In genomic region chr12:69131267-69131666, GRCm38 (mm10) we compare ENCODE assay signal across 21 mouse cellular contexts. TPM values are rescaled to one million over a fixed set of nuclear protein-coding genes. Genes with fewer than 3 reads are reported as not detected.
DNase-seq lines count a peak whose midpoint lies in the region; ATAC-seq lines count a peak whose summit lies in the region.
"Had no signal": no experiment of that assay in that cellular context is flagged by ENCODE, and none has a peak within 500 bp of the region (broad histone marks: within the 10 kb centered on the region; RNA-seq: fewer than 3 reads in every experiment).

No protein-coding gene starts in this region.

- no peaks in the 10 kb centered on the region for H3K36me3 ChIP-seq in megakaryocyte, embryonic 14.5 days (replicated peaks; ENCODE audit: low read length)
- H3K36me3 ChIP-seq: embryonic facial prominence, embryonic 12.5 days; embryonic facial prominence, embryonic 15.5 days; forebrain, embryonic 15.5 days; heart, embryonic 10.5 days; heart, embryonic 13.5 days; hindbrain, embryonic 12.5 days; hindbrain, embryonic 15.5 days; intestine, embryonic 15.5 days had no signal

- no peak for ATAC-seq in megakaryocyte, adult 5-6 weeks (ENCODE audit: poor library complexity, severe bottlenecking)
- peak; percentile 43 for ATAC-seq in common myeloid progenitor, adult 5-6 weeks (replicated peaks; ENCODE audit: low read depth, poor library complexity, severe bottlenecking)
- ATAC-seq in megakaryocyte-erythroid progenitor cell, adult 5-6 weeks (replicated peaks; ENCODE audit: low FRiP score, low TSS enrichment, poor library complexity, severe bottlenecking), result peak; percentile 50
- ATAC-seq: forebrain, embryonic 15.5 days; Patski had no signal

- H3K27me3 ChIP-seq in megakaryocyte, embryonic 14.5 days (replicated peaks), result peaks cover 18% of the 10 kb centered on the region
- H3K27me3 ChIP-seq: CH12.LX; embryonic facial prominence, embryonic 12.5 days; embryonic facial prominence, embryonic 15.5 days; forebrain, embryonic 15.5 days; heart, embryonic 13.5 days; hindbrain, embryonic 12.5 days; hindbrain, embryonic 15.5 days; intestine, embryonic 15.5 days had no signal

- intact Hi-C loops in left cerebral cortex, postnatal 14 days (cut with DNase I), result loop anchor here (5.0 kb wide), 1 partner anchor 1699 kb away; no protein-coding TSS in a partner anchor

- H3K4me1 ChIP-seq in megakaryocyte, embryonic 14.5 days, result peaks cover 19% of the 10 kb centered on the region
- H3K4me1 ChIP-seq: embryonic facial prominence, embryonic 12.5 days; embryonic facial prominence, embryonic 15.5 days; forebrain, embryonic 15.5 days; heart, embryonic 13.5 days; hindbrain, embryonic 15.5 days; intestine, embryonic 15.5 days had no signal

- no peak for DNase-seq in left cerebral cortex, postnatal 14 days (ENCODE audit: low spot score in 2 of 2)
- DNase-seq in heart, adult 9 months (ENCODE audit: low spot score in 2 of 2), result no peak
- DNase-seq: cerebellum, adult 9-10 months; gastrocnemius, postnatal 25 days had no signal

- peak overlapping the region; percentile 8 for H3K4me3 ChIP-seq in megakaryocyte, embryonic 14.5 days (replicated peaks)
- H3K4me3 ChIP-seq: embryonic facial prominence, embryonic 12.5 days; embryonic facial prominence, embryonic 15.5 days; forebrain, embryonic 15.5 days; hindbrain, embryonic 12.5 days; hindbrain, embryonic 15.5 days; intestine, embryonic 15.5 days had no signal

- no peaks in the 10 kb centered on the region for H3K9me3 ChIP-seq in megakaryocyte, embryonic 14.5 days
- H3K9me3 ChIP-seq: embryonic facial prominence, embryonic 12.5 days; embryonic facial prominence, embryonic 15.5 days; forebrain, embryonic 15.5 days; heart, embryonic 10.5 days; heart, embryonic 13.5 days; hindbrain, embryonic 12.5 days; hindbrain, embryonic 15.5 days; intestine, embryonic 15.5 days had no signal

RNA-seq across cellular contexts. Expression of gene Rps29, which starts 27.7 kb away (rescaled TPM):
- 250 and 1,840 TPM in 2 replicates for polyA plus RNA-seq in megakaryocyte, embryonic 14.5 days (2012; ENCODE audit: insufficient read depth, low replicate concordance)
- total RNA-seq in megakaryocyte, adult 5-6 weeks (2015), result 1,804 and 2,132 TPM in 2 replicates
- total RNA-seq in megakaryocyte, adult 5-6 weeks (2017), result 1,670 and 2,037 TPM in 2 replicates
- 2,127 and 2,208 TPM in 2 replicates for total RNA-seq in common myeloid progenitor, adult 5-6 weeks (2017)
- 4,414 and 4,457 TPM in 2 replicates for total RNA-seq in megakaryocyte-erythroid progenitor cell, adult 5-6 weeks (2014; fragmentation: Nextera tagmentation)
- total RNA-seq in megakaryocyte-erythroid progenitor cell, adult 5-6 weeks (2017), result 1,975 and 2,681 TPM in 2 replicates
- 1,000 to 10,000 TPM in 1 of 2 experiments, 100 to 1,000 TPM in 1; 970 to 1,045 TPM for total RNA-seq in left cerebral cortex, postnatal 14 days (2021)

RNA-seq across cellular contexts. Expression of gene Lrr1, which starts 37.3 kb away (rescaled TPM):
- polyA plus RNA-seq in megakaryocyte, embryonic 14.5 days (2012; ENCODE audit: insufficient read depth, low replicate concordance), result 14.7 TPM in 1 of 2 replicates, not detected in the other
- 23.3 and 27.6 TPM in 2 replicates for total RNA-seq in megakaryocyte, adult 5-6 weeks (2015)
- 13.3 and 13.7 TPM in 2 replicates for total RNA-seq in megakaryocyte, adult 5-6 weeks (2017)
- total RNA-seq in common myeloid progenitor, adult 5-6 weeks (2017), result 9.8 and 16.1 TPM in 2 replicates
- 29.1 and 39.8 TPM in 2 replicates for total RNA-seq in megakaryocyte-erythroid progenitor cell, adult 5-6 weeks (2014; fragmentation: Nextera tagmentation)
- 6.3 and 18.6 TPM in 2 replicates for total RNA-seq in megakaryocyte-erythroid progenitor cell, adult 5-6 weeks (2017)
- total RNA-seq in left cerebral cortex, postnatal 14 days (2021), result under 1 TPM in 1 of 2 experiments, not detected in 1; 0.44 TPM
- total RNA-seq: adrenal gland, adult 18-20 months; gastrocnemius, adult 8-10 months; gastrocnemius, postnatal 25 days; heart, adult 18-20 months had no signal

RNA-seq across cellular contexts. Expression of gene Rpl36al, which starts 52.6 kb away (rescaled TPM):
- polyA plus RNA-seq in megakaryocyte, embryonic 14.5 days (2012; ENCODE audit: insufficient read depth, low replicate concordance), result 6.9 and 62.3 TPM in 2 replicates
- total RNA-seq in megakaryocyte, adult 5-6 weeks (2015), result 691 and 759 TPM in 2 replicates
- 982 and 1,157 TPM in 2 replicates for total RNA-seq in megakaryocyte, adult 5-6 weeks (2017)
- 891 and 1,224 TPM in 2 replicates for total RNA-seq in common myeloid progenitor, adult 5-6 weeks (2017)
- 987 and 1,085 TPM in 2 replicates for total RNA-seq in megakaryocyte-erythroid progenitor cell, adult 5-6 weeks (2014; fragmentation: Nextera tagmentation)
- total RNA-seq in megakaryocyte-erythroid progenitor cell, adult 5-6 weeks (2017), result 1,369 and 1,396 TPM in 2 replicates
- total RNA-seq in left cerebral cortex, postnatal 14 days (2021), result 100 to 1,000 TPM; 172 to 191 TPM

RNA-seq across cellular contexts. Expression of gene Mgat2, which starts 52.7 kb away (rescaled TPM):
- polyA plus RNA-seq in megakaryocyte, embryonic 14.5 days (2012; ENCODE audit: insufficient read depth, low replicate concordance), result 21.6 and 30.4 TPM in 2 replicates
- 82.9 and 91.6 TPM in 2 replicates for total RNA-seq in megakaryocyte, adult 5-6 weeks (2015)
- 89.3 and 91.9 TPM in 2 replicates for total RNA-seq in megakaryocyte, adult 5-6 weeks (2017)
- 105 and 110 TPM in 2 replicates for total RNA-seq in common myeloid progenitor, adult 5-6 weeks (2017)
- total RNA-seq in megakaryocyte-erythroid progenitor cell, adult 5-6 weeks (2014; fragmentation: Nextera tagmentation), result 30.1 and 32.4 TPM in 2 replicates
- total RNA-seq in megakaryocyte-erythroid progenitor cell, adult 5-6 weeks (2017), result 69.0 and 75.7 TPM in 2 replicates
- total RNA-seq in left cerebral cortex, postnatal 14 days (2021), result 10 to 100 TPM; 30.7 to 34.9 TPM
